Mouse (Mus musculus): ENCODE results near the gene Rdh19.
A peak's percentile ranks its signal among the peaks of the same experiment; 100 is the strongest.
"Not testable (repeated sequence)": the region's sequence is repeated elsewhere in the genome, so short reads cannot be mapped to it uniquely, and the experiment has no call there.

Gene Rdh19

DNA sequence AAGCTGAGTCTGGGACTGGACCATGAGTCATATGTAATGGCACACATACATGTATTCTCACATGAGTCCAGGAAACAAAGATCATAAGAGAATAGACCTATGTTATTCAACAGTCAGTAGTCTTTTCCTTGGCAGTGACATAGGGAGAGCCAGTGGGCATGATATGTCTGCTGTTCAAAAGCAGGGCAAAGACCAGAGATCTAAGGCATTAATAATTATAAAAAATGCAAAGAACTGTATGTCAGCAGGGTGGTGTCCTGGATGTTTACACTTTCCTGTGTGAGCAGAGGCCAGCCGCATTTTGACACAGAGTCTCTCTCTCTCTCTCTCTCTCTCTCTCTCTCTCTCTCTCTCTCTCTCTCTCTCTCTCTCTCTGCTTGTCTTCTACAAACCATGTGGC is at the start of gene Rdh19:
Gene Rdh19, plus strand, starts transcription at position 301 of the 400 bp plus-strand sequence.
- no peak for DNase-seq

DNA sequence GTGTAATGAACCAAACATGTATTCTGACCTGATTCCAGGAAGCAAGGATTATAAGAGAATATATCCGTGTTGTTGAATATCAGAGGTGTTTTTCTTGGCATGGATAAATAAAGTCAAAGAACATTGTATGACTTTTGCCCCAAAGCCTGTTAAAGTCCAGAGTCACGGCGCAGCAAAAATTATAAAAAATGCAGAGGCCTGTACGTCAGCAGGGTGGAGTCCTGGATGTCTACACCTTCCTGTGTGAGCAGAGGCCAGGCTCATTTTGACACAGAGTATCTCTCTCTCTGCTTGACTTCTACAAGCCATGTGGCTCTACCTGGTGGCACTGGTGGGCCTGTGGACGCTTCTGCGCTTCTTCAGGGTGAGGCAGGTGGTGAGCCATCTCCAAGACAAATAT is 48.8 kb upstream of the Rdh19 start, which contains the start of gene Rdh16:
Gene Rdh16, plus strand, starts transcription at position 262 of the 400 bp plus-strand sequence.
- DNase-seq = no peak

DNA sequence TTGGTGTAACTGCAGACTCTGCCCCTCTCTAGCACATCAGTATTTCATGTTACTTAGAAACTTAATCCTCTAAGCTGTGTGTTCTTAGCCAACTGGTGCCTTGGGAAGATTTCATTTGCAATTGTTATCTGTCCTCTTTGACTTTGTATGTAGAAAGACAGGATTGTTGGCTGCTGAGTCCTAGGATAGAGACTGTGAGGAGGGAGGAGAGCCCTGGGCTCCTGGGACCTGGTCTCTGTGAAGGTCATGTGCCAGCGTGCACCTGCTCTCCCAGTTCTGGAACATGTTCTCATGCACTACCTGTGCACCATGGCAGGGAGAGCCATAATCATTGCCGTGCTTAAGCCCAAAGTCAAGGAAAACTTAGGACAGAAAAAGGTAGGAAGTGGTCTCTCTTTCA is 48.1 kb upstream of the Rdh19 start:
- no peak for DNase-seq

DNA sequence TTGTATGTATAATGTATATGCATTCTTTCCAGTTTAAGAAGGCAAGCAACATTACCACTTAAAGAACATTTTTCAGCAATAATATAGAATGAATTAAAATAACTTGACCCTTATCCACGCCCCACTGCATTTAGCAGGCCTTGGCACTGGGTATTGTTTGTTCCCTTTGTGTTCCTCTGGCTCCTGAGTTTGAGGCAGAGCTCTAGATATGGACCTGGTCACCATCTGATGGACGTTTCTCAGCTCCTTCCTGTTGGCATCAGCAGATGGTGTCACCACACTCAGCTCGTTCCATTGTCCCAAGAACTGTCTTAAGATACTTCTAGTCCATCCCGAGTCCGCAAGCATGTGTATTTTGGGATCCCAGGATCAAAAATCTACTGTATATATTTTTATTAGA is 47.5 kb upstream of the Rdh19 start:
- no peak for DNase-seq

DNA sequence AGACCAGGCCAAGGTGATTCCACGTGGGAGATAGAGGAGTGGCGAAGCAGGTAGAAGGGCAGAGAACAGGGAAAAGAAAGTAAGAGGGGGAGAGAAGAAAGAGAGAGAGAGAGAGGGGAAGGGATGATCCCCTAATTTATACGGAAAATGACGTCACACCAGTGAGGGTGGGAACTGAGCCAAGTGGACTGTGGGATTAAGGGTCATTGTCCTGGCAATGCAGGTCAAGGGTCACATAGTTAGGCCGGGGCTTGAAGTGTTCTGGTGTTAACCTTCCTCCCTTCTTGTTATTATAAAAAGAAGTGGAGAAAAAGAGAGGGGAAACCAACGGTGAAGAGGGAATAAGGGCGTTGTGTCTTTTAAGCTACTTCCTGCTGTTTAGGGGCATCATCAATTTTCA is 45.3 kb upstream of the Rdh19 start:
- no peak for DNase-seq

DNA sequence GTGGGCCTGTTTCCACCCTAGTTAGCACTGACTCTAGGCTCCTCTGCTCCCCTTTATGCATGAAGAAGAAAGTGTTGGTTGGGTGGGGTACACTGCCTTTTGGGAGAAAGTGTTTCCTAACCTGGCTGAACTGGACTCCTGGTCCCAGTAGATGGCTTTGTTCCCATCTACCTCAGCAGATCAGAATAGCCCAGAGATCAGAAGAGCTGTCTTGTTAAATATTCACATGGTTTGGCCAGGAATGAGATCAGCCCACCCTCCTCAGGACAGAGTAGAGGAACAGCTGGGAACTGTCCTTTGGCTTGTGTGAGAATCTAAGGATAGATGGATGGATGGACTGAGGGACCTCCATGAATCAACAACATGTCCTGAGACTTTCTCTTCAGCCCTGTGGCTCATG is 33.8 kb upstream of the Rdh19 start:
- DNase-seq = no peak

DNA sequence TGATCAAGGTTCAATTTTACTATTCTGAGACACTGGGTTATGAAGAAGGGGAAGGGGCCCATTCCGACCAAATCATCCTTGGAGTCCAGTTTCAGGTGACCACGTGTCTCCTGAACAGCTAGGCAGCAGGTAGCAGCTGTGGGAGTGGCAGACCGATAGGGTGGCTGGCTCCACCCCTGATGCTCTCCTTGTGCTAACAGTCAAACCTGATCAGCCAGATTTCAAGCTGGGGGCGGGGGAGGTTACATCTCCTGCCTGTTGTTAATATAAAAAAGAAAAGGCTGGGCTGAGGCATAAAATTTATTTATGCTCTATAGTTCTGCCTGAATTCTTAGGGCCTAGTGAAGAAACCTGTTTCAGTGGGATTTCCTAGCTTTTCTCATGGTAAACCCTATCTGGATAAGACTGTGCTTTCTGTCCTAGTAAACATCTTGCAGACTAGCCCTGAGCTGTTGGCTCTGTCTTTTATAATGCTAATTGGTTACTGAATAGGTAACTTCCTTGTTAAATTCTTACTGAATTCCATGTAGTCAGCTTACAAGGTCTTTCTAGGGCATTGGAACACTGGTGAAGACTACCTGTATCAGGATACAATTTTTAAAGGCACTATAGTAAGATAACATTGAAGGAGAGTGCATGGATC is 32.3 kb upstream of the Rdh19 start:
- DNase-seq = not testable (repeated sequence)

DNA sequence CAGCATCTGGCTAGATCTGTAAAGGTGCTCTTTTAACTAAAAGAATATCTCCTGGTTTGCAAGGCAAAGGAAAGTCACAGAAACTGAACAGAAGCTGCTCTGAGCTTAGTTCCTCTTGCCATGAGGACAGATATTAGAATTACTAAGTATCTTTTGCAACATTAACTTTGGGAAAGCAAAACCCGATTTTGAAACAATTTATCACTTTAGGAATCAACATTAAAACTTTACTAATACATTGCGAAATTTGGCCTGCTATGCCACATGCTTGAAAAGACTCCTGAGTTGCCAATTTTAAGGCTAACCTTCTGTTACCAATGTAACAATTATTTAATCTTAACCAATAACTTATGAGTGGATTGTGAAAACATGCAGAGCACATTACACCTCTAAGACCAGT is 27.9 kb upstream of the Rdh19 start:
- not testable (repeated sequence) for DNase-seq

DNA sequence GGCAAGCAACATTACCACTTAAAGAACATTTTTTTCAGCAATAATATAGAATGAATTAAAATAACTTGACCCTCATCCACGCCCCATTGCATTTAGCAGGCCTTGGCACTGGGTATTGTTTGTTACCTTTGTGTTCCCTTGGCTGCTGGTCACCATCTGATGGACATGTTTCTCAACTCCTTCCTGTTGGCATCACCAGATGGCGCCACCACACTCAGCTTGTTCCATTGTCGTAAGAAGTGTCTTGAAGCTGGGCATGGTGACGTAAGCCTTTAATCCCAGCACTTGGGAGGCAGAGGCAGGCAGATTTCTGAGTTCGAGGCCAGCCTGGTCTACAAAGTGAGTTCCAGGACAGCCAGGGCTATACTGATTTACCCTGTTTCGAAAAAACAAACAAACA is 24.3 kb upstream of the Rdh19 start:
- DNase-seq = peak in 1 of 2 experiments; percentile 5

DNA sequence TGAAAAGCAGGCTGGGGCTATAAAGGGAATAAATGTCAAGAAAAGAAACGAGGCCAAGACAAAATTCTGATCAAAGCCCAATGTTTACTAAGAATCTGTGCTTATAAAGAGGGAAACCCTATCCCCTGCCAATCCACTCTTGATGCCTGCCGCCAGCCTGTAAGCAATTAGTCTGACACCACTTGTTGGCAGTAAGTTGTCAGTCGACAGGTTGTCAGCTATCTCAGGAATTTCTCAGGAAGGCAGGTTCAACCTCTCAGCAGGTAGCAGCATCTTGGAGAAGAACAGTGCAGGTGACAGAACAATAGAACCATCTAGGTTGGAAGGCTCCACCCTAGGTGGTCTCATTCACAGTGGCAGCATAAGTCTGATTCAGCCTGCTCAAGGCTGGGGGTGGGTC is 20.6 kb upstream of the Rdh19 start:
- peak; percentile 4 to 7 for DNase-seq

DNA sequence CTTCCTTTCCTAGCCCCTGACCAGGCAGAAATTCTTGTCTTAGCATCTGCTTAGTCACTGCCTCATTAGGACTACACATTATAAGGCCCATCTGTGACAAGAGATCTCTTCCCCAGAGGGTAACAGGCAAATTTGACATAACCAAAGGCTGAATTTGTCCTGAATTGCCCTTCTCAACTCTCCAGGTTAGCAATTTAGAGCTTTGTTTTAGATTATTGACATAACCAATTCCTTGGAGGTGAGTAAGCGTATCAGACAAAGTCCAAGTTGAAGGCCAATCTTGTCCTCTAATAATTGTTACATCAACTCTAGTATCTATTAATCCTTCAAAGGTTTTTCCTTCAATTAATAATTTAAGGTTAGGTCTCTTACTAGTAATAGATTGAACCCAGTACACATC is 15.5 kb upstream of the Rdh19 start:
- DNase-seq = not testable (repeated sequence)

DNA sequence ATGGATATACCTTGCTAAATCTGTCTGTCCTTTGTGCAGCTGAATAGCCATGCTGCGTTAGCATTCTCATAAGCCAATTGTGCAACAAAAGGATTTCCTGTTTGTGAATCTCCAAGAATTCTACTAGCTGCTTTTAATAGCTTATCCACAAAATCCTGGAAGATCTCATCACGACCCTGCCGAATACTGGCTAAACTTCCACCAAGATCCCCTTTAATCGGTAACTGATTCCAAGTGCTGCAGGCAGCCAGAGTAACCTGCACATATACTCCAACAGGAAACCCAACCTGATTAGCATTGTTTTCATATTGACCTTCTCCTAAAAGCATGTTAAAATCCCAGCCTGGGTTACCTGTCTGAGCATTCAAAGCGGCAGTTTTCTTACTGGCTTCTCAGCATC is 14.4 kb upstream of the Rdh19 start:
- no peak for DNase-seq

DNA sequence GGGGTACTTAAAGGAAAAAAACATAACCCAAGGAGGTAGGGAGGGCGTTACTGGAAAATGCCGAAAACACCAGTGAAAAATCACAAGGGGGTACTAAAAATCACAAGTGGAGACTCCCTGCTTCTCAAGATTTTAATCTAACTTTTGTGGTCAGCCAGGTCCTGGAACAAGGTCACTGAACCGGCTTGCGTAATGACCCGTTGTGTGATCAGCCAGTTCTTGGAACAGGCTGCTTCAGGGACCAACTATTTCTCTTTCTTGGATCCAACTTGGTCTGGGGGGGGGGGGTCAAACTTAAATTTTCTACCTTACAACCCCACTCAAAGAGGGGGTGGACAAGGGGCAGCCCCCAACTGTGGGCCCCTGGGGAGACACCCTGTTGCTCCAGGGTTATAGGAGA is 11.9 kb upstream of the Rdh19 start:
- not testable (repeated sequence) for DNase-seq

DNA sequence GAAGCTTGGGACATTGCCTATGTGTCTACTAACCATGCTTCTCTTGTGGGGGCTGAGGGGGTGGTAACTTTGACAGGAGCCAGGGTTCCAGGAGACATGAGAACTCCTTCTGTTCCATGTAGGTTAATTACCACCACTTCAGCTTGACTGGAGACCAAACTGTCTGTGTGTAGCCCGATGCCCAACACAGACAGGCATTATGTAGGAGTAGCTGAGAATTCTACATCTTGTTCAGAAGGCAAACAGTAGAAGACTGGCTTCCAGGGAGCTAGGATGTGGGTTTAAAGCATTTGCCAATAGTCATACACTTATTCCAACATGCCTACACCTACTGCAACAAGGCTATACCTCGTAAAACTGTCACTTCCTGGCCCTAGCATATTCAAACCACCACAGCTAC is 11.2 kb upstream of the Rdh19 start:
- DNase-seq = no peak

DNA sequence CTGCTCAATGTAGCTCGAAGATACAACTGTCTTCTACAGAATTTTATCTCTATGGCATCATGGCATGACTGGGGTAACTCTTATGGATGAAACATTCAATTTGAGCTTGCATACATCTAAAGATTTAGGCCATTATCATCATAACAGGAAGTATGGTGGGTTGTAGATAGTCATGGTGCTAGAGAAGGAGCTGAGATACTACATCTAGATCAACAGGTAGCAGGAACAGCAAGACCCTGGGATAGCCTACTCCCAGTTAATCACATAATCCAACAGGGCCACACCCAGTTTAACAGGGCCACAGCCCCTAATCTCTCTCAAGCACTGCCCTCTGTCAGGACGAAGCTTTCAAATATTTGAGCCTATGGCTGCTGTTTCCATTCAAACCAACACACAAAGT is 9.0 kb upstream of the Rdh19 start:
- no peak for DNase-seq

DNA sequence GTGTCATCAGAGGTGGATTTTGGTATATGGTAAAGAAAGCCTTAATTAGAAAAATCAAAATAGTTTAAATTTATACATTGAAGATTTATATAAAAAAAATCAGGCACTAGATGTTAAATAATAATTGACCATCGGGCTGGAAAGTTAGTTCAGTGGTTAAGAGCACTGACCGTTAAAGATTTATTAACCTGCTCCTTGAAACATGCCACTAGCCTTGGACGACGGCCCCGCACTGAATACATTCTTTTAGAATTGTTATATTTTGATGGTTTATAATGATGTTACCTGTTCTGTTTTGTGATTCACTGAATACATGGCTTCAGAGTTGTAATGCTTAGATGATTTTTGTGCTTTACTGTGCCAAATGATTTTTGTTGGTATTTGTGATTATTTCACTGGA is 3.8 kb upstream of the Rdh19 start:
- not testable (repeated sequence) for DNase-seq

DNA sequence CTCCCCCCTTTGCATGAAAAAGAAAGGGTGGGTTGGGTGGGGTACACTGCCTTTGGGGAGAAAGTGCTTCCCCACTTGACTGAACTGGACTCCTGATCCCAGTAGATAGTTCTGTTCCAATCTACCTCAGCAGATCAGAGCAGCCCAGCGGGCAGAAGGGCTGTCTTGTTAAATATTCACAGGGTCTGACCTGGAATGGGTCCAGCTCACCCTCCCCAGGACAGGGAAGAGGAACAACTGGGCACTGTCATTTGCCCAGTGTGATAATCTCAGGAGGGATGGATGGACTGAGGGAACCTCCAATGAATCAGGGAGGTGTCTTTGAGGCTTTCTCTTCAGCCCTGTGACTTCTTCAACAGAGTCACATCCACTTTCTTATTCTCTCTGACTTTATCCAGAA is 1.6 kb upstream of the Rdh19 start:
- DNase-seq = no peak

DNA sequence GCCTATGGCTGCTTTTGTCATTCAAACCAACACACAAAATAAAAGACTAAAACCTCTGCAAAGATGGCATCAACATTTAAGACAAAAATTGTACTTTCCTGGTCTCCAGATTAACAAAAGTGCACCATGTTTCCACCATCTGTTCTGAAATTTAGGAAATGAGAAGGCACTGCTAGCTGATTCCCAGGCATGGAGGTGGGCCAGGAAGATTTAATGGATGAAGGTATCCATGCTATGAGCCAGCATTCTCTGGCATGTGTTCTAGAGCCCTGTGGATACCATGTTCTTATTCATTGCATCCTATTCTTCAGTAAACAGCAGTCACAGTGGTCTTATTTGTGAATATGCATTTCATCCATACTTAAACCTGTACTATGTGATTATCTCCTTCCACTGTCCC is 6.6 kb downstream of the Rdh19 start:
- peak; percentile 51 to 59 for DNase-seq

DNA sequence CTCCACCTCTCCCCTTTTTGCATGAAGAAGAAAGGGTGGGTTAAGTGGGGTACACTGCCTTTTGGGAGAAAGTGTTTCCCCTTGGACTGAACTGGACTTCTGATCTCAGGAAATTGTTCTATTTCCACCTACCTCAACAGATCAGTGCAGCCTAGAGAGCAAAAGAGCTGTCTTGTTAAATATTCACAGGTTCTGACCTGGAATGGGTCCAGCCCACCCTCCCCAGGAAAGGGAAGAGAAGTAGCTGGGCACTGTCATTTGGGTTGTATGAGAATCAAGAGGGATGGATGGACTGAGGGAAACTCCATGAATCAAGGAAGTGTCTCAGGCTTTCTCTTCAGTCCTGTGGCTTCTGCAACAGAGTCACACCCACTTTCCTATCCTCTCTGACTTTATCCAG is 15.2 kb downstream of the Rdh19 start:
- DNase-seq = no peak

DNA sequence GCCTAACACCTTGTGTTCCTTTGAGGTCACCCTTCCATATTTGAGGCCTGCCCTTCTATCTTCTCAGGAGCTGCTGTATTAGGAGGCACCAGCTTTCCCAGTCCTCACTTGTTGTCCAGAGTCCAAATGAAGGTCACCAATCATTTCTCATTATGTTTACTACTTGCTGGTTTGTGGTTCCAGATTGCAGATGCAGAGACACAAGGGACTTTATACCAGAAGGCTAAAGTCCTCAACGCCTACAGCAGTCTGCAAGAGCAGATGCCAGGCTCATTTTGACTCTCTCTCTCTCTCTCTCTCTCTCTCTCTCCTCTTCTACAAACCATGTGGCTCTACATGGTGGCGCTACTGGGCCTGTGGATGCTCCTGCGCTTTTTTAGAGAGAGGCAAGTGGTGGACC is 16.5 kb downstream of the Rdh19 start, which contains the start of gene Rdh16f2:
Gene Rdh16f2, plus strand, starts transcription at position 243 of the 400 bp plus-strand sequence.
- no peak for DNase-seq

DNA sequence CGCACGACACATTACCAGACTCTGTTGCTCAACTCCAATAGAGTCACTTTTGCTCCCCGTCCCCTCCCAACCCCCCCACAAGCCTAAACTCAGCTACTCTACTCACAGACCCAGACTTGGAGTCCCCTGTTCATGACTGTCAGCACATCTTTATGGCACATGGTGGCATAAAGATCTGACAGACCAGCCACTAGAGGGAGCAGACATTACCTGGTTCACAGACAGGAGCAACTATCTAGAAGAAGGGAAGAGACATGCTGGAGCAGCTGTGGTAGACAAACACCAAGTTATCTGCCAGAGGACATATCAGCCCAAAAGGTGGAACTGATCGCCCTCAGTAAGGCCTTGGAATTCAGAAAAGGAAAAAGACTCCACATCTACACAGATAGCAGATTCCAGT is 22.8 kb downstream of the Rdh19 start:
- peak in 1 of 2 experiments; percentile 7 for DNase-seq

DNA sequence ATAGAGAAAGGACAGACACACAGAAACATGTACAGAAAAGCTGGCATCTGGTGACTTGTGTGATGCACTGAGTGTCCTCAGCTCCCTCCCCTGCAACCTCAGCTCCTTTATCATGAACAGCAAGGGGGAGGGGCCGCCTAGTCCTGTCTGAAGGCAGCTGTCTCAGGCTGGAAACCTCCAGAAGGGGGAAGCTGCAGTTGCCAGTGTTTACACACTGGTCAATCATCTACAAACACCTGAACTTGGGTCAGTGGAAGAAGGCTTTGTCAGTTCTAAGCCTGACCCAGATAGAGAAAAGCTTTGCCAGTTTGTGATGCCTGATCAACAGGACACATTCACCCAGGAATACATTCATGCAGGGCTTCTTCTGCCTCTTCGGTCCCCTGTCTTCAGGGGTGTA is 28.0 kb downstream of the Rdh19 start:
- no peak for DNase-seq

DNA sequence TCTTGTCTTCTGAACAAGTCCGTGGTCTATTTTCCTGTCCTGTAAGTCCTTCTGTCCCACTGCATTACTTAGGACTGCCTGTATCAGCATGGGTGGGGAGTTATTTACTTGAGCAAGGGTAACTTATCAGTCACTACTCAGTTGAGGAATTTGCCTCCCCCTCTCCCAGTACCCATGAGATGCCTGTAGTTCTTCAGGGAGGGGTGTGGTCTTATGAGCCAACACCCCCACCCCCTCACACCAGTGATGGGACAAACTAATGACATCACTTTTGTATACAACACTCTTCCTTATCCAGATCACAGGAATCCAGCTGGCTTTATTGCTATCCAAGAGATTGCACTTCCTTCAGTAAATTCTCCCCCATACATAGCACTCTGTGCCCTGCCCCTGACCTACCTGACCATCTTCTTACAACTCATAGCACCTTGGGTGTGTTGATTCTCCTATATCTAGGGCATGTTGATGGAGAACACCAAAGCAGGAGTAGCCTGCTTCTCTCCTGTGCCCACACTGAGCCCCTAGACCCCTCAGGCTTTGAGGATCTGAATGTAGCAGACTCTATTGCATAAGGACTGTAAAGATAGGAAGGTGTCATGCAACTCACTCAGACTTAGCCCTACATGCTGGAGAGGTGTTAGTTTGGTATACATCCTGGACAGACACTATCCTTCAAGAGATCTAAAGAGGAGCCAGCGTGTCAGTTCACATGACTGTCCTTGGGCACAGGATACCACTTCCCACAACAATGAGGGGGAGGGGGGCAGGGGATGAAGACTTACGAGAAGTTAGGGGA is 28.7 kb downstream of the Rdh19 start:
- no peak for DNase-seq

DNA sequence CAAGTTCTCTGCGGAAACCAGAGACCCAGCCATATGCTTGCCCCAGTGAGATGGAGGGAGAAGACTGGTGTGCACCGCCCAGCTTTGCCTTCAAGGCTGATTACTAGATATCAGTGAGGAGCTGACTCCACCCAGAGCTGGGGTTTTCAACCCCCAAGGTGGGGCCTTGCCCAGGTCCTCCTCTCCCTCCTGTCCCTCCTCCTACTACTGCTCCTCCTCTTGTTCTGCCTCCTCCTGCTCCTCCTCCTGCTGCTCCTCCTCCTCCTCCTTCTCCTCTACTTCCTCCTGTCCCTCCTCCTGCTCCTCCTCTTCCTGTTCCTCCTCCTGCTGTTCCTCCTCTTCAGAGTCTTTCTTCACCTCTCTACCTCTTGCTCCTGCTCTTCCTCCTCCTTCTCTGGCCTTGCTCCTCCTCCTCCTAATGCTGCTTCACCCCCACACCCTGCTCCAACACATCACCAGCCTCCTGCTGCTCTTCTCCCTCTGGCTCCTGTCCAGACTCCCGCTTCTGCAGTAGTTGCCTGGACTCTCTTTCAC is 29.5 kb downstream of the Rdh19 start:
- DNase-seq = no peak

Data from cerebellum, adult 18-20 months (tissue).